Mouse (Mus musculus): ENCODE data around the gene Copg1. TPM values are rescaled to one million over a fixed set of nuclear protein-coding genes. Genes with fewer than 3 reads are reported as not detected.

Copg1 gene
- polyA plus RNA-seq, 1 experiment from 2014 or later = 169 TPM

GRCm38 (mm10) chr6:87882221-87882620, 5.4 kb upstream of the Copg1 start:
- 75% methylated on average over 3 of the region's 3 CpGs for WGBS
- Histone ChIP-seq H3K4me1 (ENCODE audit: control insufficient read depth, insufficient read depth, low read length) (no peaks in the 10 kb centered on the region), H3K9ac (ENCODE audit: low read length) (no peak overlapping the region), H3K27me3 (ENCODE audit: control insufficient read depth, insufficient read depth, low read length) (no peaks in the 10 kb centered on the region), H3K9me3 (ENCODE audit: control insufficient read depth, low read length) (no peaks in the 10 kb centered on the region), H3K27ac (ENCODE audit: low read depth, low read length) (no peak overlapping the region), H3K36me3 (ENCODE audit: control insufficient read depth, insufficient read depth, low read length) (no peaks in the 10 kb centered on the region), H3K4me2 (ENCODE audit: low read depth) (no peak overlapping the region), H3K4me3 (ENCODE audit: low read depth, low read length) (no peak overlapping the region)
- no peak for ATAC-seq (ENCODE audit: insufficient read depth, low FRiP score, low TSS enrichment)
- DNase-seq (ENCODE audit: low spot score) = no peak

GRCm38 (mm10) chr6:87882816-87883215, 4.8 kb upstream of the Copg1 start:
- Histone ChIP-seq H3K9me3 (ENCODE audit: control insufficient read depth, low read length) (no peaks in the 10 kb centered on the region), H3K36me3 (ENCODE audit: control insufficient read depth, insufficient read depth, low read length) (no peaks in the 10 kb centered on the region), H3K4me2 (ENCODE audit: low read depth) (no peak overlapping the region), H3K4me3 (ENCODE audit: low read depth, low read length) (no peak overlapping the region), H3K27me3 (ENCODE audit: control insufficient read depth, insufficient read depth, low read length) (no peaks in the 10 kb centered on the region), H3K27ac (ENCODE audit: low read depth, low read length) (no peak overlapping the region), H3K4me1 (ENCODE audit: control insufficient read depth, insufficient read depth, low read length) (no peaks in the 10 kb centered on the region), H3K9ac (ENCODE audit: low read length) (no peak overlapping the region)
- WGBS = 69% methylated on average over 4 of the region's 4 CpGs
- no peak for ATAC-seq (ENCODE audit: insufficient read depth, low FRiP score, low TSS enrichment)
- DNase-seq (ENCODE audit: low spot score) = no peak

GRCm38 (mm10) chr6:87886721-87887120, 893 bp upstream of the Copg1 start:
- ATAC-seq (ENCODE audit: insufficient read depth, low FRiP score, low TSS enrichment) = no peak
- DNase-seq (ENCODE audit: low spot score) = no peak
- Histone ChIP-seq H3K27me3 (ENCODE audit: control insufficient read depth, insufficient read depth, low read length) (no peaks in the 10 kb centered on the region), H3K4me2 (ENCODE audit: low read depth) (no peak overlapping the region), H3K4me1 (ENCODE audit: control insufficient read depth, insufficient read depth, low read length) (peaks cover 7% of the 10 kb centered on the region), H3K27ac (ENCODE audit: low read depth, low read length) (no peak overlapping the region), H3K36me3 (ENCODE audit: control insufficient read depth, insufficient read depth, low read length) (peaks cover 3% of the 10 kb centered on the region; the same call in 1 of the 2 replicates), H3K9ac (ENCODE audit: low read length) (no peak overlapping the region), H3K9me3 (ENCODE audit: control insufficient read depth, low read length) (no peaks in the 10 kb centered on the region), H3K4me3 (ENCODE audit: low read depth, low read length) (no peak overlapping the region)
- 82% methylated on average over 1 of the region's 1 CpGs for WGBS

- WGBS = 93% methylated on average over 7 of the region's 7 CpGs
- ATAC-seq (ENCODE audit: insufficient read depth, low FRiP score, low TSS enrichment) = no peak
Observed at GRCm38 (mm10) chr6:87893931-87894330, 6.3 kb downstream of the Copg1 start.

GRCm38 (mm10) chr6:87898028-87898427, 10.4 kb downstream of the Copg1 start:
- H3K27me3 ChIP-seq (ENCODE audit: control insufficient read depth, insufficient read depth, low read length) = no peaks in the 10 kb centered on the region
- DNase-seq (ENCODE audit: low spot score) = no peak
- no peak overlapping the region for H3K4me2 ChIP-seq (ENCODE audit: low read depth)
- no peaks in the 10 kb centered on the region for H3K9me3 ChIP-seq (ENCODE audit: control insufficient read depth, low read length)
- 97% methylated on average over 10 of the region's 10 CpGs for WGBS
- H3K4me3 ChIP-seq (ENCODE audit: low read depth, low read length) = no peak overlapping the region
- peaks cover 26% of the 10 kb centered on the region for H3K36me3 ChIP-seq (ENCODE audit: control insufficient read depth, insufficient read depth, low read length)
- H3K9ac ChIP-seq (ENCODE audit: low read length) = no peak overlapping the region
- H3K27ac ChIP-seq (ENCODE audit: low read depth, low read length) = no peak overlapping the region
- no peak for ATAC-seq (ENCODE audit: insufficient read depth, low FRiP score, low TSS enrichment)
- H3K4me1 ChIP-seq (ENCODE audit: control insufficient read depth, insufficient read depth, low read length) = no peaks in the 10 kb centered on the region

More at GRCm38 (mm10) chr6:87893931-87894330, 6.3 kb downstream of the Copg1 start:
- H3K4me3 ChIP-seq (ENCODE audit: low read depth, low read length) = no peak overlapping the region
- H3K4me2 ChIP-seq (ENCODE audit: low read depth) = no peak overlapping the region
- H3K9me3 ChIP-seq (ENCODE audit: control insufficient read depth, low read length) = no peaks in the 10 kb centered on the region
- H3K27ac ChIP-seq (ENCODE audit: low read depth, low read length) = no peak overlapping the region
- peaks cover 25% of the 10 kb centered on the region for H3K36me3 ChIP-seq (ENCODE audit: control insufficient read depth, insufficient read depth, low read length)
- no peak for DNase-seq (ENCODE audit: low spot score)
- H3K27me3 ChIP-seq (ENCODE audit: control insufficient read depth, insufficient read depth, low read length) = no peaks in the 10 kb centered on the region
- H3K9ac ChIP-seq (ENCODE audit: low read length) = no peak overlapping the region
- peaks cover under 1% of the 10 kb centered on the region; the same call in 1 of the 2 replicates for H3K4me1 ChIP-seq (ENCODE audit: control insufficient read depth, insufficient read depth, low read length)

- no peak overlapping the region for H3K4me3 ChIP-seq (ENCODE audit: low read depth, low read length)
- 68% methylated on average over 5 of the region's 5 CpGs for whole genome bisulfite sequencing
- H3K27me3 ChIP-seq (ENCODE audit: control insufficient read depth, insufficient read depth, low read length) = no peaks in the 10 kb centered on the region
- no peak overlapping the region for H3K27ac ChIP-seq (ENCODE audit: low read depth, low read length)
- ATAC-seq (ENCODE audit: insufficient read depth, low FRiP score, low TSS enrichment) (no peak), DNase-seq (ENCODE audit: low spot score) (no peak)
- H3K9me3 ChIP-seq (ENCODE audit: control insufficient read depth, low read length) = no peaks in the 10 kb centered on the region
- H3K36me3 ChIP-seq (ENCODE audit: control insufficient read depth, insufficient read depth, low read length) = peaks cover 20% of the 10 kb centered on the region
- no peak overlapping the region for H3K4me2 ChIP-seq (ENCODE audit: low read depth)
- no peak overlapping the region for H3K9ac ChIP-seq (ENCODE audit: low read length)
- no peaks in the 10 kb centered on the region for H3K4me1 ChIP-seq (ENCODE audit: control insufficient read depth, insufficient read depth, low read length)
Observed at GRCm38 (mm10) chr6:87906632-87907031, 19.0 kb downstream of the Copg1 start.

GRCm38 (mm10) chr6:87909181-87909580, 21.6 kb downstream of the Copg1 start:
- Histone ChIP-seq H3K9me3 (ENCODE audit: control insufficient read depth, low read length) (no peaks in the 10 kb centered on the region), H3K27ac (ENCODE audit: low read depth, low read length) (no peak overlapping the region), H3K9ac (ENCODE audit: low read length) (no peak overlapping the region), H3K4me2 (ENCODE audit: low read depth) (no peak overlapping the region), H3K4me3 (ENCODE audit: low read depth, low read length) (no peak overlapping the region), H3K27me3 (ENCODE audit: control insufficient read depth, insufficient read depth, low read length) (no peaks in the 10 kb centered on the region), H3K4me1 (ENCODE audit: control insufficient read depth, insufficient read depth, low read length) (no peaks in the 10 kb centered on the region), H3K36me3 (ENCODE audit: control insufficient read depth, insufficient read depth, low read length) (peaks cover 20% of the 10 kb centered on the region)
- ATAC-seq (ENCODE audit: insufficient read depth, low FRiP score, low TSS enrichment) (no peak), DNase-seq (ENCODE audit: low spot score) (no peak)
- WGBS = 87% methylated on average over 6 of the region's 6 CpGs

GRCm38 (mm10) chr6:87911559-87911958, 23.9 kb downstream of the Copg1 start:
- Histone ChIP-seq H3K36me3 (ENCODE audit: control insufficient read depth, insufficient read depth, low read length) (peaks cover 12% of the 10 kb centered on the region), H3K4me2 (ENCODE audit: low read depth) (no peak overlapping the region), H3K4me1 (ENCODE audit: control insufficient read depth, insufficient read depth, low read length) (peaks cover 7% of the 10 kb centered on the region; the same call in 1 of the 2 replicates), H3K9me3 (ENCODE audit: control insufficient read depth, low read length) (no peaks in the 10 kb centered on the region), H3K27ac (ENCODE audit: low read depth, low read length) (no peak overlapping the region), H3K27me3 (ENCODE audit: control insufficient read depth, insufficient read depth, low read length) (no peaks in the 10 kb centered on the region), H3K4me3 (ENCODE audit: low read depth, low read length) (no peak overlapping the region), H3K9ac (ENCODE audit: low read length) (no peak overlapping the region)
- 92% methylated on average over 6 of the region's 6 CpGs for WGBS
- no peak for DNase-seq (ENCODE audit: low spot score)
- no peak for ATAC-seq (ENCODE audit: insufficient read depth, low FRiP score, low TSS enrichment)

GRCm38 (mm10) chr6:87913661-87914325, 26.2 kb downstream of the Copg1 start, which contains the start of gene Hmces:
Gene Hmces, plus strand, starts transcription at chr6:87913935.
- Histone ChIP-seq H3K4me3 (ENCODE audit: low read depth, low read length) (peak within 1 kb of the TSS; percentile 77), H3K27me3 (ENCODE audit: control insufficient read depth, insufficient read depth, low read length) (no peaks in the 10 kb centered on the region), H3K36me3 (ENCODE audit: control insufficient read depth, insufficient read depth, low read length) (peaks cover 7% of the 10 kb centered on the region; the same call in 1 of the 2 replicates), H3K27ac (ENCODE audit: low read depth, low read length) (peak within 1 kb of the TSS; percentile 21; the same call in 1 of the 2 replicates), H3K9me3 (ENCODE audit: control insufficient read depth, low read length) (no peaks in the 10 kb centered on the region), H3K4me1 (ENCODE audit: control insufficient read depth, insufficient read depth, low read length) (peaks cover 7% of the 10 kb centered on the region; the same call in 1 of the 2 replicates), H3K9ac (ENCODE audit: low read length) (peak within 1 kb of the TSS; percentile 82), H3K4me2 (ENCODE audit: low read depth) (peak within 1 kb of the TSS; percentile 91)
- under 1% methylated on average over 49 of the region's 62 CpGs for WGBS
- ATAC-seq (ENCODE audit: insufficient read depth, low FRiP score, low TSS enrichment) = peak; percentile 82
- DNase-seq (ENCODE audit: low spot score) = peak; percentile 78
